Mouse (Mus musculus) testis, adult 2 months (tissue): ENCODE data around the gene Atxn2. TPM values are rescaled to one million over a fixed set of nuclear protein-coding genes. Genes with fewer than 3 reads are reported as not detected.
"Not testable (repeated sequence)": the region's sequence is repeated elsewhere in the genome, so short reads cannot be mapped to it uniquely, and the experiment has no call there.

Source experiments
- H3K27ac ChIP-seq: fragments of 200-500 bp; 2 replicates; pipeline ENCODE4 v1.5.1; 2012; ENCODE audit warnings: low read depth, low read length; ENCODE audit not compliant: control insufficient read depth, insufficient read depth
- H3K27me3 ChIP-seq: fragments of 200-500 bp; 2 replicates; pipeline ENCODE4 v1.6.1; 2012; ENCODE audit warnings: mild to moderate bottlenecking, low read length, moderate library complexity; ENCODE audit not compliant: control insufficient read depth, insufficient read depth
- H3K36me3 ChIP-seq: fragments of 200-500 bp; 2 replicates; pipeline ENCODE4 v1.6.1; 2012; ENCODE audit warnings: mild to moderate bottlenecking, low read length; ENCODE audit not compliant: control insufficient read depth, insufficient read depth
- H3K4me1 ChIP-seq: fragments of 200-500 bp; 2 replicates; pipeline ENCODE4 v1.6.1; 2012; ENCODE audit warnings: low read length; ENCODE audit not compliant: control insufficient read depth, insufficient read depth
- H3K4me3 ChIP-seq: fragments of 200-500 bp; 2 replicates; pipeline ENCODE4 v1.5.1; 2012; ENCODE audit warnings: low read depth, mild to moderate bottlenecking, low read length, moderate library complexity, mixed read lengths; ENCODE audit not compliant: control insufficient read depth
- CTCF ChIP-seq: fragments of 200-500 bp; IDR thresholded peaks from 2 replicates; pipeline ENCODE4 v1.5.1; 2012; ENCODE audit warnings: low read depth, mild to moderate bottlenecking, inconsistent platforms, low read length, moderate library complexity; ENCODE audit not compliant: control insufficient read depth, insufficient read depth, insufficient replicate concordance
- POLR2A ChIP-seq: fragments of 200-500 bp; IDR thresholded peaks from 2 replicates; pipeline ENCODE4 v1.6.1; 2012; ENCODE audit warnings: low read depth, mild to moderate bottlenecking, inconsistent platforms, low read length, moderate library complexity; ENCODE audit not compliant: control insufficient read depth
- polyA plus RNA-seq: library from polyadenylated mRNA; depleted of rRNA; stranded (reverse); fragments of >200 nt; gene quantifications from 2 replicates; pipeline ENCODE4 v1.2.3, GENCODE M21; 2012

Gene Atxn2
- polyA plus RNA-seq, 1 experiment, result 166 TPM

DNA sequence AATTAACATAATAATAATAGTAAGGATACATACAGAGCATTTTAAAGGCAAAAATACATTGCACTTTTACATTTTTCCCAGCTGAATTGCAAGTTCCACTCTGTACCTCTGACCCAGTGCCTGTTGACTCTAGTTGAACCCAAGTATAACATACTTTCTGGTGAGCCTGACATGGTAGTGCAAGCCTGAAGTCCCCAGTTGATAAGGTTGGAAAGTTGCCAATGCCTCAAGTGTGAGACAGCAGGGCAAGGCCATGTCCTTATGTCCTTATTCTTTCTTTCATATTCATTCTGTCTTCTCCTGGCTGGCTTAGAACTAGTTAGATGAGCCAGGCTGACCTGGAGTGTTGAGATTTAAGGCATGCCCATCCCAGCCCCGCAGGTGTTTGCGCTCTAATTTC, 28.9 kb upstream of the Atxn2 start:
- peaks cover 5% of the 10 kb centered on the region for H3K36me3 ChIP-seq
- no peaks in the 10 kb centered on the region for H3K4me1 ChIP-seq
- TF ChIP-seq POLR2A (no peak), CTCF (no peak)
- no peak overlapping the region for H3K27ac ChIP-seq
- H3K27me3 ChIP-seq, result no peaks in the 10 kb centered on the region
- no peak overlapping the region for H3K4me3 ChIP-seq

DNA sequence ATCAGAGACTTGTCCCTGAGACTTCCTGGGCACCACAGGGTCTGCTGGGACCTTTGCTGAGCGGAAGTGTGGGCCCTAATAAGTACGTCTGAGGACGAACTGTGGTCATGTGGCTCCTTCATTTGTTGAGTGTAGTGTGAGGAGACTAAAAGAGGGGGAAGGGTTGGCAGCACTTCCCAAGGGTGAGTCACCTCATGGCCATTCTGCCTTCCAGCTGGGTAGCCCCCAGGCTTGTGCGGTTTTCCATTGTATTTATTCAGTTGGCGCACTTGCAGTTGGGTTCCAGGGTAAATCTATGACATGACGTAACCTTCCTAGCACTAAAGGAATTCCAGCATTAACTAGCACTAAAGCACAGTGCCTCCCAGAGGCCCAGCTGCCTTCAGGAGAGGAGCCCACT, 25.6 kb upstream of the Atxn2 start:
- no peak for TF ChIP-seq POLR2A
- no peak for TF ChIP-seq CTCF
- no peaks in the 10 kb centered on the region for H3K4me1 ChIP-seq
- H3K27ac ChIP-seq, result no peak overlapping the region
- peaks cover 2% of the 10 kb centered on the region; the same call in 1 of the 2 replicates for H3K36me3 ChIP-seq
- no peak overlapping the region for H3K4me3 ChIP-seq
- no peaks in the 10 kb centered on the region for H3K27me3 ChIP-seq

GRCm38 (mm10) chr5:121686113-121686898, 24.8 kb upstream of the Atxn2 start:
- Histone ChIP-seq H3K36me3 (peaks cover 2% of the 10 kb centered on the region; the same call in 1 of the 2 replicates), H3K4me3 (no peak overlapping the region), H3K27ac (no peak overlapping the region; the same call in 1 of the 2 replicates), H3K4me1 (no peaks in the 10 kb centered on the region), H3K27me3 (no peaks in the 10 kb centered on the region)
- TF ChIP-seq CTCF (no peak), POLR2A (no peak)

DNA sequence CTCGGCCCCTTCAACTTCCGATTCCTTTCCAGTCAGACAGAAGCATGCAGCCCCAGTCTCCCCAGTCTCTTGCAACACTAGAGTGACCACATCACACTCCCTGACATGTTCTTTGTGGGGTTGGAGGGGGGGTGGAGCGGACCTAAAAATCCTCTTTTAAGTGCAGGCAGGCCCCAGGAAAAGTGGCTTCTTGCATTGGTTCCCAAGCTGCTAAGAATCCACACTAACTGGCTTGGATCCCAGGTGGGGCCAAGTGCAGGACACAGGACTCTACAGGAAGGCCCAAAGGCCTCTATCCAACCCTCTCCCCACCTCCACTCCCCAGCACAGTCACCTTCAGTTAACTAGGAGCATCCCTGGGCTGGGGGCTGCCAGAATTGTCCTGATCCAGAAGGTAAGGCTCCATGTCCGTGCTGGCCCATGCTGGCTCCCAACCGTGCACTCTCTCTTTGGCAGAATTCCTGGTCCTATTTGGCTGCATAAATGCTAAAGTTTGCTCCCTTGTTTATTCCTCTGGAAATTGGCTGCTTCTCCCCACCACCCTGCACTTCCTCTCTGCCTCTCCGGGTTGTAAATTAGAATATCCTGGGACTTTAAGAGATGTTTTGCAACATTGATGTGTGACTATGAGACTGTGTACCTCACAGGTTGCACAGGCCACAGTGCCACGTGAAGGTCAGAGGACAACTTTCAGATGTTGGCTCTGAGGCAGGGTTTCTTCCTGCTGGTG, 20.5 kb upstream of the Atxn2 start:
- H3K27ac ChIP-seq, result no peak overlapping the region
- no peak overlapping the region for H3K4me3 ChIP-seq
- no peak for TF ChIP-seq CTCF
- no peak for TF ChIP-seq POLR2A

DNA sequence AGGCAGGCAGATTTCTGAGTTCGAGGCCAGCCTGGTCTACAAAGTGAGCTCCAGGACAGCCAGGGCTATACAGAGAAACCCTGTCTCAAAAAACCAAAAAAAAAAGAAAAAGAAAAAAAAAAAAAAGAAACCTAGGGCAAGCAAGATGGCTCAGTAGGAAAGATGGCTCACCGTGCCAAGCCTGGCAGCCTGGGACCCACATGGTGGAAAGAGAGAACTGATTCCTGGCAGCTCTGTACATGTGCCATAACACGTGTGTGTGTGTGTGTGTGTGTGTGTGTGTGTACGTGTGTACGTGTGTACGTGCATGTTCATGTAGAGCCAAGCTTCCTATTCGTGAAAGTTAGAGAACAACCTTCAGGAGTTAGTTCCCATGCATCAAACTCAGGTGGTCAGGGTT, 19.7 kb upstream of the Atxn2 start:
- not testable (repeated sequence) for H3K4me3 ChIP-seq, H3K27ac ChIP-seq, H3K4me1 ChIP-seq, H3K36me3 ChIP-seq, H3K27me3 ChIP-seq

More for the DNA sequence above, 20.5 kb upstream of the Atxn2 start:
- H3K27me3 ChIP-seq, result no peaks in the 10 kb centered on the region
- H3K4me1 ChIP-seq, result peaks cover 2% of the 10 kb centered on the region
- H3K36me3 ChIP-seq, result no peaks in the 10 kb centered on the region

- no peak for TF ChIP-seq POLR2A
- no peak for TF ChIP-seq CTCF
- no peaks in the 10 kb centered on the region for H3K36me3 ChIP-seq
- no peaks in the 10 kb centered on the region for H3K27me3 ChIP-seq
- H3K4me3 ChIP-seq, result no peak overlapping the region
- peaks cover 2% of the 10 kb centered on the region for H3K4me1 ChIP-seq
- H3K27ac ChIP-seq, result no peak overlapping the region
Measured at GRCm38 (mm10) chr5:121692897-121693296, 18.2 kb upstream of the Atxn2 start.

DNA sequence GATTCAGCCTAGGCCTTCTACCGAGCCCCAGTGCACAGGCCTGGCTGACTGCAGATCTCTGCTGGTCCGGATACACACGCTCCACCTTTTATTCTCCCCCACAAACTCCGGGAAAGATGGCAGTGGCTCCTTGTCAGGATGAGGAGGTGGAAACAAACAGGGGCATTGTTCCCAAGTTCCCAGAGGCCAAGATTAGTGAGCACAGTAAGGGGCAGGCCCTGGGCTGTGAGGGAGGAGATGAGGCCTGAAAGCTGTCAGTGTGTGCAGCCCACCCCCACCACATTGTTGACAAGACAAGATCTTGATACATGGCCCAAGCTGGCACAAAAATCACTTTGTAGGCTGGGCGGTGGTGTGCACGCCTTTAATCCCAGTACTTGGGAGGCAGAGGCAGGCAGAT, 14.4 kb upstream of the Atxn2 start:
- Histone ChIP-seq H3K27ac (no peak overlapping the region), H3K36me3 (no peaks in the 10 kb centered on the region), H3K4me3 (no peak overlapping the region), H3K4me1 (peaks cover 9% of the 10 kb centered on the region), H3K27me3 (no peaks in the 10 kb centered on the region)
- no peak for TF ChIP-seq POLR2A
- TF ChIP-seq CTCF, result no peak
